Mouse (Mus musculus): ENCODE measurements at regions not wholly inside any gene's neighbourhood (a gene's known extent, or its start where the extent isn't known, plus 50 kb on each side); places are given as distances from the start of the nearest gene placed in this dataset.
A peak's percentile ranks its signal among the peaks of the same experiment; 100 is the strongest.

DNA sequence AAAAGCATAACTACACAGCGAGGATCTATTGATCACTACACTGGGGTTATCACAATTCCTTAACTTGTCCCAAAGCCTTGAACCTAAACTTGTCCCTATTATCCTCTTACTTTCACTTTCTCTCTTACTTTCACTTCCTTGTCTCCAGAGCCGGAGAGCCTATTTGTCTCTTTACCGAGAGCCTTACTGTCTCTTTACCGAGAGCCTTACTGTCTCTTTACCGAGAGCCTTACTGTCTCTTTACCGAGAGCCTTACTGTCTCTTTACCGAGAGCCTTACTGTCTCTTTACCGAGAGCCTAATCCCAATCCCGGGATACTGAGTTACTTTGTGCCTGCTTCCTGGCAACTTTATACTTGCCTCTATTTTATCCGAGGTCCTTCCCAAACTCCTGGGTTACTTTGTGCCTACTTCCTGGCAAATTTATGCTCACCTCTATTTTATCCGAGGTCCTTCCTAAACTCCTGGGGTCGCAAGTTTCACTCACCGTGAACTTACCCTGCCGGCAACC is 335.3 kb upstream of the Ccng1 start:
- peak; percentile 17 for DNase-seq (ENCODE audit: low spot score)

GRCm38 (mm10) chr11:41063570-41063969 is 308.5 kb upstream of the Ccng1 start:
- no peak for DNase-seq (ENCODE audit: low spot score)

GRCm38 (mm10) chr11:41057796-41058195 is 302.7 kb upstream of the Ccng1 start:
- DNase-seq (ENCODE audit: low spot score): no peak

DNA sequence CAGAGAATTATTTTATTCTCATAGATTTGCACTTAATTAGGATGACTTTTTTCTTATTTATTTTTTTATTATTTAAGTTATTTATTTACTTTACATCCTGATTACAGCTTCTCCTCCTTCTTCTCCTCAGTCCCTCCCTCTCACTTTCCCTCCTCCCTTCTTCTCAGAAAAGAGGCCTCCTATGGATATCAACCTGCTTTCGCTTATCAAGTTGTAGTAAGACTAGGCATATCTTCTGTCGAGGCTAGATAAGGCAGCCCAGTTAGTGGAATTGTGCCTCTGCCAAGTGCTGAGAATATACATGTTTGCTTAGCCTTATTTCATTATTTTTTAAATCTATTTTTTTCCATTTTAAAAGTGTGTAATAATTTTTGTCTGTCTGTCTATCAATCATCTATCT is 274.9 kb upstream of the Ccng1 start:
- DNase-seq (ENCODE audit: low spot score): no peak

- no peak for DNase-seq (ENCODE audit: low spot score)
These were observed 255.0 kb upstream of the Ccng1 start for GRCm38 (mm10) chr11:41010096-41010495.

- no peak for DNase-seq (ENCODE audit: low spot score)
These were observed 217.7 kb upstream of the Ccng1 start for GRCm38 (mm10) chr11:40972806-40973205.

GRCm38 (mm10) chr11:40927168-40927567 is 172.1 kb upstream of the Ccng1 start:
- peak; percentile 34 for DNase-seq (ENCODE audit: low spot score)

DNA sequence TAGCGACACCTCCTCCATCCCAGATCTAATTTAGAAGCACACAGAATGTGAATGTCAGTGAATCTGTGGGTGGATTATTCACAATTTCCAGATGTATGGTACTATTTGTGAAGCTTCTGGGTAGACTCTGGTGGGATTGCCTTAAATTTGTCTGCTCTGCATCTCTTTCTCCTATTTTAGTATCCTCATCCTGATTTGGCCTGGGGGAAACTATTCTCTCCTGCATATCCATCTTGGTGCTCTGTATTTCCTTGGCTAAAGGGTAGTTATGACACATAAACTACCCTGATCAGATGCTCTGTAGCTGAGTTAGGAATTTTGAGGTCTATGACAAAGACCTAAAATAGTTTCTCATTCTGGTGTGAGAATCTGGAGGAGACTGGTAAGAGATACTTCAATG is 136.4 kb upstream of the Ccng1 start:
- no peak for DNase-seq (ENCODE audit: low spot score)

GRCm38 (mm10) chr11:40884509-40884908 is 129.4 kb upstream of the Ccng1 start:
- DNase-seq (ENCODE audit: low spot score): no peak

GRCm38 (mm10) chr11:40879589-40879988 is 124.5 kb upstream of the Ccng1 start:
- no peak for DNase-seq (ENCODE audit: low spot score)

GRCm38 (mm10) chr11:40873002-40873401 is 117.9 kb upstream of the Ccng1 start:
- no peak for DNase-seq (ENCODE audit: low spot score)

DNA sequence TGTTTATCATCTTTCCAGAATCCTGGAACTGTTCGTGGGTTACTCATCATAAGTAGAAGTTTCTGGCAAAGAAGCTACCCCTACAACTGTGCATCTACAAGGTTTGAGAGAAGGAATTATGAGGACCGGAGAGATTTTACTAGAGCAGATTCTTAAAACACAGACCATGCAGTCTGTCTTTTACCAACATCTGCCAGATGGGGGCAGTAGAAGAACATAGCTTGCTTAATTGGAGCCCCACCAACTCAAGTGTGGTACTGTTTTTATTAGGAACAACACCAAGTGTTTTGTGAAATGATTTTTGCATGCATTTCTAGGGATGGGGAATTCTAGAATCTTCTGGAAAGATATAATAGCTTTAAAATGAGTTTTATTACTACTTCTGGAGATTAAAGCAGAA is 110.6 kb upstream of the Ccng1 start:
- peak; percentile 25 for DNase-seq (ENCODE audit: low spot score)

DNA sequence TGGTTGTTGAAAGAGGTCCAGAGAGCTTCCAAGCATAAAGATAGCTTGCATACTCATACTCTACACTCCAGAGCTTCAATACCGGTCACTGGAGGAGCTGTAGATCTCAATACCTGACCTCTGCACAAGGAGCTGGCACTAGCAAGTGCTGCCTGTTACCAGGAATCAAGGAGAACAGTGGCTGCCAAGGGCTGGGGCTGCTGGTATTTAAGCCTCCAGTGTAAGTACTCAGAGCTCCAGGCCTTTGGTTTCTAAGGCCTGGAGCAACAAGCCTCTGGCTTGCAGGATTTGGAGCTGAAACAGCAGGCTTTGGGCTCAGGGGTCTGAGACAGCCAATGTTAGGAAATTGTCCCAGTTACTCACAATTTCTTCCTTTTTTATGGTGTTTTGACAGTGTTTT is 96.2 kb upstream of the Ccng1 start:
- DNase-seq (ENCODE audit: low spot score): no peak

DNA sequence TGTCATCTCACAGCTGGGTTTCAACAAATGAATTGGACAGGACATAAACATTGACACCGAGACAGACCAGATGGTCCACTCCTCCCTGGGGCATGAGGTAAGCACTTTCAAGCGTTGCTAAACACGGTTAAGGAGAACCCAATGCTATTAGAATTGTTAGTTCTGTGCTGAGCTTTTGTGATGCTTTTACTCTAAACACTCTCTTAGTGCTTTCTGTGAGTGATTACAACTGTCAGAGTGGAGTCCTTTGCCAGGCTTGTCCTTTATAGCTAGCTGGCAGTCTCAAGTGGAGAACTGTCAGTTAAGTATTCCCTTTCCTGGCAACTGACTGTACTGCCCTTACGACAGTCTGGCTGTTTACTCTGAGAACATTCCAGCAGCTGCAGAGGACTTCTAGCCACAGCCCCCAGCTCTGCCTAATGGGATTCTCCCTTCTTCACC is 95.6 kb upstream of the Ccng1 start:
- no peak for DNase-seq (ENCODE audit: low spot score)

- no peak for DNase-seq (ENCODE audit: low spot score)
These were observed 91.5 kb upstream of the Ccng1 start for GRCm38 (mm10) chr11:40846586-40846985.

- no peak for DNase-seq (ENCODE audit: low spot score)
These were observed 80.3 kb upstream of the Ccng1 start for GRCm38 (mm10) chr11:40835393-40835792.

Data from ovary, postnatal 14 days (tissue).